Mouse (Mus musculus): ENCODE results near the gene Synpo2l.

- TF ChIP-seq CTCF (IDR thresholded peaks at IDR 0.05; ENCODE audit: borderline replicate concordance, insufficient read depth, low read length) = no peak
- no peak for TF ChIP-seq POLR2A (IDR thresholded peaks at IDR 0.05; ENCODE audit: low read depth, low read length)
Measured at GRCm38 (mm10) chr14:20691772-20692171, 23.6 kb upstream of the Synpo2l start.

All from embryonic fibroblast, embryonic 13.5 days (primary cell).